Mouse (Mus musculus): Measurements from ENCODE around the gene Mdfic. TPM values are rescaled to one million over a fixed set of nuclear protein-coding genes. Genes with fewer than 3 reads are reported as not detected.

The Mdfic gene
- polyA plus RNA-seq, 1 experiment from 2014 or later, result 2.2 TPM

- no peak for DNase-seq (ENCODE audit: low spot score)
Measured at GRCm38 (mm10) chr6:15840429-15840828, 120.0 kb downstream of the Mdfic start.

GRCm38 (mm10) chr6:15841476-15842209, 121.2 kb downstream of the Mdfic start:
- 68% methylated on average over 5 of the region's 5 CpGs for WGBS
- Histone ChIP-seq H3K4me3 (ENCODE audit: low read depth, low read length) (no peak overlapping the region), H3K27me3 (replicated peaks; ENCODE audit: control insufficient read depth, insufficient read depth, low read length) (no peaks in the 10 kb centered on the region), H3K36me3 (ENCODE audit: control insufficient read depth, insufficient read depth, low read length) (no peaks in the 10 kb centered on the region), H3K4me1 (ENCODE audit: control insufficient read depth, insufficient read depth, low read length) (no peaks in the 10 kb centered on the region), H3K4me2 (ENCODE audit: low read length) (no peak overlapping the region), H3K9me3 (replicated peaks; ENCODE audit: control insufficient read depth, low read length) (0 out of 2 replicates have a peak, but pooled peaks cover 3% of the 10 kb centered on the region), H3K27ac (ENCODE audit: low read depth, low read length) (no peak overlapping the region), H3K9ac (ENCODE audit: low read length) (no peak overlapping the region)
- ATAC-seq (no peak), DNase-seq (ENCODE audit: low spot score) (peak; percentile 22)

More at GRCm38 (mm10) chr6:15840429-15840828, 120.0 kb downstream of the Mdfic start:
- Histone ChIP-seq H3K27ac (ENCODE audit: low read depth, low read length) (no peak overlapping the region), H3K4me3 (ENCODE audit: low read depth, low read length) (no peak overlapping the region), H3K27me3 (replicated peaks; ENCODE audit: control insufficient read depth, insufficient read depth, low read length) (no peaks in the 10 kb centered on the region), H3K4me1 (ENCODE audit: control insufficient read depth, insufficient read depth, low read length) (no peaks in the 10 kb centered on the region), H3K9me3 (replicated peaks; ENCODE audit: control insufficient read depth, low read length) (0 out of 2 replicates have a peak, but pooled peaks cover 3% of the 10 kb centered on the region), H3K9ac (ENCODE audit: low read length) (no peak overlapping the region), H3K36me3 (ENCODE audit: control insufficient read depth, insufficient read depth, low read length) (no peaks in the 10 kb centered on the region), H3K4me2 (ENCODE audit: low read length) (no peak overlapping the region)
- no peak for ATAC-seq
- 90% methylated on average over 2 of the region's 2 CpGs for WGBS

- H3K27me3 ChIP-seq (replicated peaks; ENCODE audit: control insufficient read depth, insufficient read depth, low read length), result no peaks in the 10 kb centered on the region
- H3K4me3 ChIP-seq (ENCODE audit: low read depth, low read length), result no peak overlapping the region
- no peak overlapping the region for H3K4me2 ChIP-seq (ENCODE audit: low read length)
- DNase-seq (ENCODE audit: low spot score) (no peak), ATAC-seq (no peak)
- H3K27ac ChIP-seq (ENCODE audit: low read depth, low read length), result no peak overlapping the region
- H3K4me1 ChIP-seq (ENCODE audit: control insufficient read depth, insufficient read depth, low read length), result no peaks in the 10 kb centered on the region
- 95% methylated on average over 3 of the region's 3 CpGs for WGBS
- no peaks in the 10 kb centered on the region for H3K9me3 ChIP-seq (replicated peaks; ENCODE audit: control insufficient read depth, low read length)
- no peaks in the 10 kb centered on the region for H3K36me3 ChIP-seq (ENCODE audit: control insufficient read depth, insufficient read depth, low read length)
- no peak overlapping the region for H3K9ac ChIP-seq (ENCODE audit: low read length)
Measured at GRCm38 (mm10) chr6:15843295-15843694, 122.8 kb downstream of the Mdfic start.

GRCm38 (mm10) chr6:15845711-15846342, 125.4 kb downstream of the Mdfic start:
- no peak for ATAC-seq
- Histone ChIP-seq H3K27ac (ENCODE audit: low read depth, low read length) (no peak overlapping the region), H3K9me3 (replicated peaks; ENCODE audit: control insufficient read depth, low read length) (no peaks in the 10 kb centered on the region), H3K4me2 (ENCODE audit: low read length) (no peak overlapping the region), H3K4me1 (ENCODE audit: control insufficient read depth, insufficient read depth, low read length) (no peaks in the 10 kb centered on the region), H3K9ac (ENCODE audit: low read length) (no peak overlapping the region), H3K27me3 (replicated peaks; ENCODE audit: control insufficient read depth, insufficient read depth, low read length) (no peaks in the 10 kb centered on the region), H3K4me3 (ENCODE audit: low read depth, low read length) (no peak overlapping the region), H3K36me3 (ENCODE audit: control insufficient read depth, insufficient read depth, low read length) (no peaks in the 10 kb centered on the region)
- 76% methylated on average over 2 of the region's 2 CpGs for WGBS
- DNase-seq (ENCODE audit: low spot score), result no peak
